Mouse (Mus musculus): ENCODE results near the gene Tmco2. TPM values are rescaled to one million over a fixed set of nuclear protein-coding genes. Genes with fewer than 3 reads are reported as not detected.

Gene Tmco2
- 0.14 TPM in 1 of 2 replicates, not detected in the other for polyA plus RNA-seq (2012; rRNA removed)

GRCm38 (mm10) chr4:121109126-121109525 is at the start of gene Tmco2:
TSS of gene Tmco2 (minus strand) at chr4:121109226.
- 92% methylated on average over 2 of the region's 2 CpGs for WGBS
- Histone ChIP-seq H3K36me3 (ENCODE audit: control insufficient read depth, insufficient read depth, low read length) (no peaks in the 10 kb centered on the region), H3K27ac (ENCODE audit: insufficient read depth, low read depth, low read length) (no peak within 1 kb of the TSS), H3K4me1 (ENCODE audit: control insufficient read depth, insufficient read depth, low read length) (no peaks in the 10 kb centered on the region), H3K27me3 (replicated peaks; ENCODE audit: control insufficient read depth, insufficient read depth, low read length) (no peaks in the 10 kb centered on the region), H3K4me3 (ENCODE audit: insufficient read depth, low read depth, low read length) (no peak within 1 kb of the TSS)
- TF ChIP-seq CTCF (conservative IDR thresholded peaks at IDR 0.05; ENCODE audit: insufficient read depth, insufficient read length, low read depth, low read length) (no peak), POLR2A (IDR thresholded peaks at IDR 0.05; ENCODE audit: low read depth, low read length) (no peak)
- DNase-seq, result no peak

- no peak overlapping the region for H3K27ac ChIP-seq (ENCODE audit: insufficient read depth, low read depth, low read length)
- H3K4me1 ChIP-seq (ENCODE audit: control insufficient read depth, insufficient read depth, low read length), result peaks cover 2% of the 10 kb centered on the region; the same call in 1 of the 2 replicates
- TF ChIP-seq POLR2A (IDR thresholded peaks at IDR 0.05; ENCODE audit: low read depth, low read length) (no peak), CTCF (conservative IDR thresholded peaks at IDR 0.05; ENCODE audit: insufficient read depth, insufficient read length, low read depth, low read length) (no peak)
- no peak overlapping the region for H3K4me3 ChIP-seq (ENCODE audit: insufficient read depth, low read depth, low read length)
- WGBS, result 83% methylated on average over 4 of the region's 4 CpGs
- DNase-seq, result no peak
- no peaks in the 10 kb centered on the region for H3K27me3 ChIP-seq (replicated peaks; ENCODE audit: control insufficient read depth, insufficient read depth, low read length)
- no peaks in the 10 kb centered on the region for H3K36me3 ChIP-seq (ENCODE audit: control insufficient read depth, insufficient read depth, low read length)
Measured at GRCm38 (mm10) chr4:121103304-121103703, 5.7 kb downstream of the Tmco2 start.

GRCm38 (mm10) chr4:121097650-121098378 is 11.2 kb downstream of the Tmco2 start, which contains the start of gene Zmpste24:
TSS of gene Zmpste24 (minus strand) at chr4:121098241.
- Histone ChIP-seq H3K4me3 (ENCODE audit: insufficient read depth, low read depth, low read length) (peak within 1 kb of the TSS; percentile 85), H3K36me3 (ENCODE audit: control insufficient read depth, insufficient read depth, low read length) (0 out of 2 replicates have a peak, but pooled peaks cover 2% of the 10 kb centered on the region), H3K4me1 (ENCODE audit: control insufficient read depth, insufficient read depth, low read length) (peaks cover 6% of the 10 kb centered on the region; the same call in 1 of the 2 replicates), H3K27ac (ENCODE audit: insufficient read depth, low read depth, low read length) (no peak within 1 kb of the TSS; the same call in 1 of the 2 replicates), H3K27me3 (replicated peaks; ENCODE audit: control insufficient read depth, insufficient read depth, low read length) (no peaks in the 10 kb centered on the region)
- DNase-seq, result peak; percentile 90
- no peak for TF ChIP-seq CTCF (conservative IDR thresholded peaks at IDR 0.05; ENCODE audit: insufficient read depth, insufficient read length, low read depth, low read length)
- TF ChIP-seq POLR2A (IDR thresholded peaks at IDR 0.05; ENCODE audit: low read depth, low read length), result no peak
- under 1% methylated on average over 39 of the region's 39 CpGs for WGBS

GRCm38 (mm10) chr4:121090211-121090610 is 18.8 kb downstream of the Tmco2 start:
- WGBS, result 70% methylated on average over 4 of the region's 4 CpGs
- Histone ChIP-seq H3K27me3 (replicated peaks; ENCODE audit: control insufficient read depth, insufficient read depth, low read length) (no peaks in the 10 kb centered on the region), H3K4me3 (ENCODE audit: insufficient read depth, low read depth, low read length) (no peak overlapping the region), H3K36me3 (ENCODE audit: control insufficient read depth, insufficient read depth, low read length) (peaks cover 8% of the 10 kb centered on the region), H3K4me1 (ENCODE audit: control insufficient read depth, insufficient read depth, low read length) (no peaks in the 10 kb centered on the region), H3K27ac (ENCODE audit: insufficient read depth, low read depth, low read length) (no peak overlapping the region)
- DNase-seq, result peak; percentile 63
- no peak for TF ChIP-seq CTCF (conservative IDR thresholded peaks at IDR 0.05; ENCODE audit: insufficient read depth, insufficient read length, low read depth, low read length)
- TF ChIP-seq POLR2A (IDR thresholded peaks at IDR 0.05; ENCODE audit: low read depth, low read length), result no peak

- 88% methylated on average over 2 of the region's 2 CpGs for WGBS
- no peak for TF ChIP-seq CTCF (conservative IDR thresholded peaks at IDR 0.05; ENCODE audit: insufficient read depth, insufficient read length, low read depth, low read length)
- TF ChIP-seq POLR2A (IDR thresholded peaks at IDR 0.05; ENCODE audit: low read depth, low read length), result no peak
- Histone ChIP-seq H3K4me3 (ENCODE audit: insufficient read depth, low read depth, low read length) (no peak overlapping the region), H3K27me3 (replicated peaks; ENCODE audit: control insufficient read depth, insufficient read depth, low read length) (no peaks in the 10 kb centered on the region), H3K27ac (ENCODE audit: insufficient read depth, low read depth, low read length) (no peak overlapping the region), H3K36me3 (ENCODE audit: control insufficient read depth, insufficient read depth, low read length) (peaks cover 8% of the 10 kb centered on the region), H3K4me1 (ENCODE audit: control insufficient read depth, insufficient read depth, low read length) (no peaks in the 10 kb centered on the region)
- no peak for DNase-seq
Measured at GRCm38 (mm10) chr4:121088696-121089095, 20.3 kb downstream of the Tmco2 start.

- no peak overlapping the region for H3K4me3 ChIP-seq (ENCODE audit: insufficient read depth, low read depth, low read length)
- no peak for DNase-seq
- TF ChIP-seq CTCF (conservative IDR thresholded peaks at IDR 0.05; ENCODE audit: insufficient read depth, insufficient read length, low read depth, low read length) (no peak), POLR2A (IDR thresholded peaks at IDR 0.05; ENCODE audit: low read depth, low read length) (no peak)
- no peak overlapping the region for H3K27ac ChIP-seq (ENCODE audit: insufficient read depth, low read depth, low read length)
- H3K27me3 ChIP-seq (replicated peaks; ENCODE audit: control insufficient read depth, insufficient read depth, low read length), result no peaks in the 10 kb centered on the region
- H3K36me3 ChIP-seq (ENCODE audit: control insufficient read depth, insufficient read depth, low read length), result peaks cover 15% of the 10 kb centered on the region
- H3K4me1 ChIP-seq (ENCODE audit: control insufficient read depth, insufficient read depth, low read length), result no peaks in the 10 kb centered on the region
Measured at GRCm38 (mm10) chr4:121084506-121084905, 24.5 kb downstream of the Tmco2 start.

GRCm38 (mm10) chr4:121080395-121080794 is 28.6 kb downstream of the Tmco2 start:
- Histone ChIP-seq H3K36me3 (ENCODE audit: control insufficient read depth, insufficient read depth, low read length) (peaks cover 9% of the 10 kb centered on the region), H3K27ac (ENCODE audit: insufficient read depth, low read depth, low read length) (no peak overlapping the region), H3K4me3 (ENCODE audit: insufficient read depth, low read depth, low read length) (no peak overlapping the region), H3K4me1 (ENCODE audit: control insufficient read depth, insufficient read depth, low read length) (peaks cover 4% of the 10 kb centered on the region; the same call in 1 of the 2 replicates), H3K27me3 (replicated peaks; ENCODE audit: control insufficient read depth, insufficient read depth, low read length) (no peaks in the 10 kb centered on the region)
- DNase-seq, result no peak
- TF ChIP-seq CTCF (conservative IDR thresholded peaks at IDR 0.05; ENCODE audit: insufficient read depth, insufficient read length, low read depth, low read length), result no peak
- WGBS, result 69% methylated on average over 1 of the region's 1 CpGs
